Mouse (Mus musculus) liver, postnatal 0 days (tissue): ENCODE measurements at regions not wholly inside any gene's neighbourhood (a gene's known extent, or its start where the extent isn't known, plus 50 kb on each side); places are given as distances from the start of the nearest gene placed in this dataset.

Source experiments
- CTCF ChIP-seq: sonication (generic); IDR thresholded peaks from 2 replicates; pipeline ENCODE4 v1.5.1; 2016; ENCODE audit warnings: antibody characterized with exemption, low read depth
- EP300 ChIP-seq: IDR thresholded peaks from 2 replicates; pipeline ENCODE4 v1.6.1; 2016; ENCODE audit warnings: antibody characterized with exemption, low read depth, mild to moderate bottlenecking

DNA sequence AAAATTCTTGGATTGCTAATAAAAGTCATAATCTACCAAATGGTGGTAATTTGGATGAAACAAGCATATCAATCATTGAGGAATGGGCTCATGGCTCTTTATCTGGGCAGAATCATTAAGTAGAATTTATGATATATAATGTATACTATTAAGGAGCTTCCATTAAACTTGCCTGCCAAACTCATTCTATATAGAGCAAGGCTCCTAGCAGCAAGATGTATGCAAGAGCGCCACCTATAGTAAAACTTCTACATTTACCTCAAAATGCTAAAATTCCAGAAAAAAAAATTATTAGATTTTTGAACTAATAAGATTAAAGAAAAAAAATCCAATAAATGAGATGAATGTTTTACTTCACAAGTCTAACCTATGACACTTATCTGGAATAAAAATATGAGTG, 107.1 kb downstream of the Rpl36a-ps1 start:
- TF ChIP-seq CTCF (peak; percentile 51), EP300 (no peak)
